Mouse (Mus musculus) lung, postnatal 25 days (tissue): Measurements from ENCODE around the gene Hacd2.

Source experiments
- DNase-seq: peaks from one replicate; pipeline ENCODE4 v3.0.0; 2022; ENCODE audit warnings: low spot score

Gene Hacd2

DNA sequence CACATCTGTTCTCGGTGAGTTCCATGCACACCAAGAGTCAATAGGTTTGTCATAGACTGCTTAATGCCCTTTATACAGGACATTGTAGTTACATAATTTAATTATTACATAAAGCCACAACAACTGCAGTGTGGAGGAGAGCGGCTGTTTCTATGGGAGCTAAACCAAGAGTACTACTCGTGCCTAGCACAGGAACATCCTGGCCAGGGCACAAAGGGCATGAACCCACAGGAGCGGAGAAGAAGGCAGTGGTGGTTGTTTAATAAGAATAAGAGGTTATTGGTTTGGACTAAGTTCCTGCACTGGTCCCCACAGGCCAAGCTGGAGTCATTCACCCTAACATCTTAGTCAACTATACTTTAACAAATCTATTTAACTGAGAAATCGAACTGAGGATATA, 16.0 kb upstream of the Hacd2 start:
- no peak for DNase-seq

DNA sequence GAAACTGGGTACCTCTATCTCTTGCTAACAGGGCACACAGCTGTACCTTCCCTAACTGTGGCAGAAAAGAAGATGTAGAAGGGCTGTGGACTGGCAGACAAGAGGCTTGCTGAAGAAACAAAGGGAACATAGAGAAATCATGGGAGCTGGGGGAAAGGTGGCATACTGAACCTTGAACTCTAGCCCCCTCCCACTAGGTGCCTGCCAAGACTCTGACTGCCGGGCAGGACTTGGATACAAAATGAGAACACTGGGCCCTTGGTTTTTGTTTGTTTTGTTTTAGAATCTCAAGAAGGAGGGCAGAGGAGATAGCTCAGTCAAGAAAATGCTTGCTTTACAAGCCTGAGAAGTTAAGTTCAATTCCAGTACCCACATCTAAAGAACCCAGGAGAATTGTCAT, 14.9 kb upstream of the Hacd2 start:
- no peak for DNase-seq

DNA sequence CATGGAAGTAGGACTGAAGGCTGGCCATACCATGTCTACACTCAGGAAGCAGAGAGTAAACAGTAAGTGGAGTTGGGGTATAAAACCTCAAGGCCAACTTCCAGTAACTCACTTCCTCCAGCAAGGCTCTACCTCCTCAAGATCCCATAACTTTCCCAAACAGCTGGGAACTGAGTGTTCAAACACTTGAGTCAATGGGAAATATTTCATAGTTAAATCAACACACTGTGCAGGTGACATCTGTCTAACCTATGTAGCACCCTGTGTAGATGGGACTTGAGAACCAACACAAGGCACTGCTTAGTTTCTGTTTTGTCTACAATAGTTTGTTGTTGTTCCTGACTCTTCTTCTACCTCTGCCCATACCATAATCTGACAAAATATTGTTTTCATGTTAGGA, 13.8 kb upstream of the Hacd2 start:
- DNase-seq = no peak

DNA sequence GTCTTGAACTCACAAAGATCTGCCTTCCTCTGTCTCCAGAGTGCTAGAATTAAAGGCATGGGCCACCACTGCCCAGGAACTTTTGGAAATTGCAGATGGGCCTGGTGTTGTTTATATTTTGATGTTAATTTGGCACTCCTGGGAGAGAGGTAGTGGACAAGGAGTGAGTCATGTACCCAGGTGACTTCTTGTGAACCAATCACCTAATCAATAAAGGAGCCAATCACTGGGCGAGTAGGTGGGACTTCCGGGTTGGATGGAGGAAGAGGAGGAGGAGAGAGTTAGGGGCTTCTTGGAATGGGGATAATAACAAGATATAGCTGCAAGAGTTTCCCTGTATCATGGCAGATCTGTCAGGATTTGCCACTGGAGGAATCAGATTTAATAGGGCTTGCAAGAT, 8.7 kb upstream of the Hacd2 start:
- no peak for DNase-seq

DNA sequence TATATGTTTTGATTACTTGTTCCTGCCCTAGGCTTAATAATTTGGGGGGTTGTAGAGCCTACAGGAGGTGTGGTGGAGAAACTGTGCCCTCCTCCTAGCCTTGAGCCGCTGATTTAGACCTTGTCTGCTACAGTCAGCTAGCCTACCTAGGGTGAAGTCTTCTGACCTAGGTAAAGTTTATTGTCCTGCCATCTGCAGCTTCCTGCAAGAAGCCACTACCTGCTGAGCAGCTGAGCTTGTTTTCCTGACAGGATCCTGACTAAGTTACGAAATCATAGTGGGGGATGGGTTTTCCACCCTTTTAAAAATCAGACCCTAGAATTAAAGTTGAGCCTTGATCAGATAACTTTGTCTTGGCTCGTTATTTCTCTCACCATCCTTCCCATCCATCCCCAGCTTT, 5.7 kb upstream of the Hacd2 start:
- DNase-seq = no peak

DNA sequence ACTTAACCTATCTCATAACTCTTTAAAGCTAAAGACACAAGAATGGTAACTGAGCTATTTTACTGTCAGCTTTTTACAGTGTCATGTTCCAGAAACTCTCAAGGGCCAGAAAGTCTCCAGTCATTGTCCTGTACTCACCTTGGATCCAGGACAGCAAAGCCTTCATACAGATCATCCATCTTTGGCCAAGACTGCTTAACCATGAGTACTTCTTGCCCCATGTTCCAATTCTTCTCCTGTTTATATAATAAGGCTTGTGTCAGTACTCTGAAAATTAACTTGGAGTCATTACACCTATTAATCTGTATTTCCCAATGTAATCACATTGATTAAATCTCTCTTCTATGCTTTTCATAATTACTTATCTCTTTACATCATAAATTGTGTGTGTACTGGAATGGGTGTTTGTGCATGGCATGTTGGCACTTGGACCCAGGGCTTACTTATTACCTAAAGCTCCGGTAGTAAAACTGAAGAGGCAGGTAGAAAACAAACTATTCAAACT, 3.7 kb upstream of the Hacd2 start:
- DNase-seq = no peak

DNA sequence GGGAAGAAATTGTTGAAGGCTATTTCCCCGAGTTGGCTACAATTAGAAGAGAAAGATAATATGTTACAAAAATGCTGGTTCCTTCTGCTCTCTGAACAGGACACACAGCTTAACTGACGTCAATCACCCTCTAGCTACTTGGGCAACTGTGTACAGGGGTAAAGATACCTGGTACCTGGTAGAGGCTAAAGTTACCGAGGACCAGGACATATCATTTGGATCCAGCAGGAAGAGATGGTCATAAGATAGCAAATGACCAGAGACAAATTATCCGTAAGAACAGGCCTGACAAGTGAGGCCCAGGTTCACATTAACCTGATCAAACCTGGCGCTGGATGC, 356 bp upstream of the Hacd2 start:
- DNase-seq = no peak

DNA sequence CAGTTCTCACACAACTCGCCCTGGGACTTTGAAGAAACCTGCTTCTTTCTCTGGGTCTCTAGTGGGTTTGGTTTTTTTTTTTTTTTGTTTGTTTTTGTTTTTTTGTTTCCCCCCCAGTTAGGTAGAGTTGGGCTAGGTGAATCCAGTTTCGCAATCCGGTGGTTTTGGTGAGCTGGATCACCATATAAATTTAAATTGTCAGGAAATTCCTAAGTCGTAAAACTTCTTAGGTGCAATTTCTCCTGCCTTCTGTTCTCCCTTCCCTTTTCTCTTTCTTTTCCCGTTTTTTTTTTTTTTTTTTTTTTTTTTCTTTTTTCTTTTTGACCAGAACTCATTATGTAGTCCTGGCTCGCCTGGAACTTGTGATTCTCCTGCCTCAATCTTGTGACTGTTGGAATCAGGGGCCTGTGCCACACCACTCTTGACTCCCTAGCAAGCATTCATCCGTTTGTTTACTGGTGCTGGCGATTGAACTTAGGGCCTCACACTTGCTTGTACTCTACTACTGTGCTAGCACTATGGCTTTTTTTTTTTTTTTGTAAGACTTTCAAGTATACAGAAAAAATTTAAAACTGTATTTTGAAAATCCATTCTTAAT, 1.0 kb downstream of the Hacd2 start:
- no peak for DNase-seq

DNA sequence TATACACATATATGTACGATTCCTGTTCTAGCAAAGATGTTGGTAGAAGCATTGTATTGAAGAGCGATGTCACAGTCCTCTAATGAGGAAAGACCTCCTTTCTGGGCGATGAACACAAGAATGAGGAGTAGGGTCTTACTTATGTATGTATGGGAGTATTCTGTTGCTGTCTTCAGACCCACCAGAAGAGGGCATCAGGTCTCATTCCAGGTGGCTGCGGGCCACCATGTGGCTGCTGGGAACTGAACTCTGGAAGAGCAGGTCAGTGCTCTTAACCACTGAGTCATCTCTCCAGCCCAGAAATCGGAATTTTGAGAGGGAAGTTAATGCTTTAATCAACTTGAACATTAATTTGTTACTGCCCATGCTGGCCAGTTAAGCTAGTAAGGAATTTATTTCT, 2.1 kb downstream of the Hacd2 start:
- DNase-seq = no peak

DNA sequence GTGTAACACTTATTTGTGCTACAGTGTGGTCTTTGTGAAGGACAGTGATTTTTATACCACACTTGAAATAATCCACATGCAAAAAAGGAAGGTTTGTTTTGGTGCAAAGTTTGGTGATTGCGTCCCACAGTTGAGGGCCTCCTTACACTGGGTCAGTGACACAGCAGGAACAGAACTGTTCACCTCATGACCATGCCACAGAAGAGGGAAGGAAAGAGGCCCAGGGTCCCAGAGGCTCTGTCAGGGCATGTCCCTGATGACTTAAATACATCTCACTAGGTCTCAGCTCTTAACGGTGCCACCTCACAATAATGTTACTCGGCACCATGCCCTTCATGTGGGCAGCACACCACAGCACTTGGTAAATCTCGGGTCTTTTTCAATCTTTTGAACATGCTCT, 3.1 kb downstream of the Hacd2 start:
- no peak for DNase-seq

DNA sequence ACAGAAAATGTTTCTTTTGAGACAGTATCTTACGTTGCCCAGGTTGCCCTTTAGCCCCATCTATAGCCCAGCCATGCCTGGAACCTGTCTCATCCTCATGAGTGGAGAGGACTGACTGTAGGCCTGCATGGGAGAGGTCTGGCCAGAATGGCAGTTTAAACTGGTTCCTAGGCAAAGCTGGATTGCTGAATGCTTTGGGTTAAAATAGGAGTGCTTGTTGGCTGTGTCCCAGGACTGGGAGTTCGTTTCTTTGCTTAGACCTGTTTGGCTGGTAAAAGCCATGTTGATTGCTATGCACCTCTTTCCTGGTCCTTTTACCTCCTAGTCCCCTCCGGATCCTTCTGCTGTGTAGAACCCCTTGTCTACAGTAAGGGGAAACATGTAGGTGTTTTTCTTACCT, 11.0 kb downstream of the Hacd2 start:
- peak; percentile 39 for DNase-seq

DNA sequence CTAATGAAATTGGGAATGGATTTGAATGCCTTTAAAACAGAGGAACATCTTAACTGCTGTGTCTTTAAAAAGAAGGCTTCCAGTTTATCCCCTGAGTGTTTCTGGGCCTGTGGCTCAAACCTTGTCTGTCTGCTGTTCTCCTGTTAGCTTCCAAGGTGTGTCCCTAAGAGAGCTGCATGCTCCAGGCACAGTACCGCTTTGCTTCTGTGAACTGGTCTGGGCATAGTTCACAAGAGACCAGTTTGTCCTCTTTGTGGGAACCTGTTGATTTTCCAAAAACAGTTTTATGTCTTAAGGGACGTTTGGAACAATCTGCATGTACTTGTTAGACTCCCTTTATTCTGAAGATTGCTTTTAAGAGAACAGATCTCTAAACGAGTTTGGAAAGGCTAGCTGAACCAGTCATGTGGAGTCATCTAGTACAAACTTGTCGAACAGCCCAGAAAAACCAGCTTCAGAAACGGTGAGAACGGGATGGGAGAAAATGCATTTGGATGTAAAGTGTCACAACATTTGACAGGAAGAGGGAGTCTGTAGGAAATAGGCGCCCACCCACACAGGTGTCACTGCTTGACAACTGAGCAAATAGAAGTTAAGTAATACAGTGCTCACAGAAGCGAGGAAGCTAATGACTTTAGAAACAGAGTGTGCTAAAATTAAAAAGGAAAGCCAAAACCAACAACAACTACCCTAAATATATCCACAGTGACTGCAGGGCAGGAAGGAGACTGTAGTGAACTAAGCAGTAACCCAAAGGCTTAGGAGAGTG, 11.8 kb downstream of the Hacd2 start:
- no peak for DNase-seq

DNA sequence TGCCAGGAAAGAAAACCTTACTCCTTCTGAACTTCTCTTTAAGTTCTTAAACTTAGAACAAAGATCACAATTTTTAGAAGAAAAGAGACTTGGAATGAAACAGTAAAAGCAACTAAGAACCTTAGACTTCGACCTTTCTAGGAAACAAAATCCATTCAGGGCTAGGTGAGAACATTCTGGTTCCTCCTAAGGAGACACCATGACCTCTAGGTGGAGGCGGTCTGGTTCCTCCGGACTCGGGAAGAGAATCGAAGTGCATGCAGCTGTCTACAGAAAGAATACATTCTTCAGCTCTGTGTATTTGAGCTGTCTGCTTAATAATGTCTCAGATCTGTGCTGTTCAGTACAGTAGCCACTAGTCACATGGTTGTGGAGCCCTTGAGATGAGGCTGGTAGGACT, 12.7 kb downstream of the Hacd2 start:
- no peak for DNase-seq

DNA sequence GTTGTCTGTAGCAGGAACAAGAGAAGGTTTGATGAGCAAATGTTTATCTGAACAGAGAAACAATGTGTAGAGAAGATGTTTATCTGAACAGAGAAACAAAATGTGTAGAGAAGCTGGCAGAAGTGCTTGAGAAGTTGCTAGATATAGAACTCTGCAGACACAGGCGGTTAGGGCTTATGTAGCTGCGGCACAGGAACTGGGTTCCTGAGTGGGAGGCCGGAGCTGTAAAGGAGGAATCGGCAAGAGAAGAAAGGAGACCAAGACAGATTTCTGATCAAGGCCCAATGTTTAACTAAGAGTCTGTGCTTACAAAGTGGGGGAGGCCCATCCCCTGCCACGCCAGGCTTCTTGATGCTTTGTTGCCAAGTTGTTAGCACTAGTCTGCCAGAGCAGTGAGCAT, 14.5 kb downstream of the Hacd2 start:
- no peak for DNase-seq

DNA sequence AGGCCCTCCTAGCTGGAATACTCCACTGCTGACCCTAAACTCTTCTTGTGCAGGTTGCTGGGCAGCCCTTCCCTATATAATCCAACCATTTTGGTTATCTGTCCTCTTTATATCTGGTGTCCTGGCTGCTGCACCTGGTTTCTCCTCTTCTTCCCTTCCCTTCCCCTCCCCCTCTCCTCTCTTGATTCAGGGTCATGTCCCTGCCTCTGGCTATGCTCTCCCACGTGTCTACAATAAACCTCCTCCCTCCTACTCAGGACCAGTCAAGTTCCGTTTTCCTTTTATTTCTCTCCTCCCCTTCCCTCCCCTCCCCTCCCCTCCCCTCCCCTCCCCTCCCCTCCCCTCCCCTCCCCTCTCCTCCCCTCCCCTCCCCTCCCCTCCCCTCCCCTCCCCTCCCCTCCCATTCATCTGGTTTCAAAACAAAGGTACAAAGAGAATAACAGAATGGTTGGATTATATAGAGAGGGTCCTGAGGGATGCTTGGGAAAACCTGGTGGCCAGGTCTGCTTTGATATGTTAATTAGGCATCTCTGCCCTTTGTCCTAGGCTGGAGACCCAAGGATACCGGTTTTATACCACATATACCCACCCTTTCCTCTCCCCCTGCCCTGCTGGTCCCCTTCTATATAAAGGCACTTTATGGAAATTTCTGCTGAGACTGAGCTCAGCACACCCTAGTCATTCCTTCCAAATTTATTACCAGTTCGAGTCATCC, 16.3 kb downstream of the Hacd2 start:
- no peak for DNase-seq

DNA sequence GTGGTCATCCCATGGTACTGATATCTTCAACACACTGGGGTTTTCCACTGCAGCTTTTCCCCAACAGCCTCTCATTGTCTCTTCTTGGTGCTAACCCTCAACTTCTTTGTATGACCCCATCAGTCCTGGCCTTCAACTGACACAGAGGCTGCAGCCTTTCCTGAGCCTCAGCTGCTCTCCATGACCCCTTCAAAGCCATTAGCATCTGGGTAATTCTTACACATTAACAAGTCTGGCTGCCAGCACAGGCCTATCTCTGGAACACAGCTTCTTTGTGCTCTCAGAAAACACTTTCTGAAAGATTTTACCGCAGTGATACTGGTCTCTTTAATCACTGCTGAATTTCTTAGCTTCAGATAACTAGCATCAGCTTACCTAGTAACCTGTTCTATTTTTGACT, 17.9 kb downstream of the Hacd2 start:
- DNase-seq = no peak

DNA sequence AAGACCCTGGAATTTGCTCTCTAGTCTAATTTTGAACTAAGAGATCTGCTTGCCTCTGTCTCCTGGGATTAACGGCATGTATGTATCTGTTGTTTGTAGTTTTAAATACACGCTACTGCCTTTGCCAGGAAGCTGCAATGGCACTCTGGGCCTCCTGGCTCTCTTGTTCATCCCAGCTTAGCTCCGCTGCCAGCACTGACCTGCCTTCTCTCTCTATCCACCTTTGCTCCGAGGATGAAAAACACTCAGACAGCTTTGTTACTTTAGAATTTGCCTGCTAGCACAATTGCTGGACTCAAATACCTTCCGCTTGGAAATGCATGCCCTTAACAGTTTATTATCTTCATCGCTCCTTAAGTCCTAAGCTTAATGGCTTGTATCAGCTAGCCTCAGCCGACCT, 18.8 kb downstream of the Hacd2 start:
- no peak for DNase-seq

DNA sequence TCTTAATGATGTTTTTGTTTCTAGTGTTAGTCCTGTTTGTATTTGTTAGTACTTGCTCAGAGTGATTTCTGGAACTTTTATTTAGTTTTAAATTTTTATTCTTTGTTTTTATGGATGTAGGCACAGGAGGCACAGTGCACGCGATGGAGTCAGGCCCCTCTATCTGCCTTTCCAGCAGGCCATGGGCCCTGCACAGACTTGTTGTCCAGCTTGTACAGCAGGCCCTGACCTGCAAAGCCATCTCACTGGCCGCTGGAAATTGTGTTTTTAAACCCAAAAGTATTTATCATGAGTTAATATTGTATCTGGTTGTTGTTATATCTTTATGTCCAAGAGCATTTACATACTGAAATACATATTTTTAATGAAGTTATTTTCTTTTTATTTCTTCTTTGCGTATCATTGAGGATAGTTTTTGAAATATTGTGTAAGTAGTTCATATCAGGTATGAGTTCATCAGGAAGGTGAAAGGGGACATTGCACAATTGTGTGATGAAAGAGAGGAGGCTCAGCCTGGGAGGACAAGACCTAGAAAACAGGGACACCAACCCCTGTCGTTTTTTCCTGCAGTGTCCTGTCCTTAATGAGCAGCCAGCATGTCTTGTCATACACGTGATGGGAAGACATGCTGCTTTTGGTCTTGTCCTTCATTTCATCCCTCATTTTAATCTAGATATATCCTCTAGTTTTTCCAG, 24.0 kb downstream of the Hacd2 start:
- DNase-seq = no peak

DNA sequence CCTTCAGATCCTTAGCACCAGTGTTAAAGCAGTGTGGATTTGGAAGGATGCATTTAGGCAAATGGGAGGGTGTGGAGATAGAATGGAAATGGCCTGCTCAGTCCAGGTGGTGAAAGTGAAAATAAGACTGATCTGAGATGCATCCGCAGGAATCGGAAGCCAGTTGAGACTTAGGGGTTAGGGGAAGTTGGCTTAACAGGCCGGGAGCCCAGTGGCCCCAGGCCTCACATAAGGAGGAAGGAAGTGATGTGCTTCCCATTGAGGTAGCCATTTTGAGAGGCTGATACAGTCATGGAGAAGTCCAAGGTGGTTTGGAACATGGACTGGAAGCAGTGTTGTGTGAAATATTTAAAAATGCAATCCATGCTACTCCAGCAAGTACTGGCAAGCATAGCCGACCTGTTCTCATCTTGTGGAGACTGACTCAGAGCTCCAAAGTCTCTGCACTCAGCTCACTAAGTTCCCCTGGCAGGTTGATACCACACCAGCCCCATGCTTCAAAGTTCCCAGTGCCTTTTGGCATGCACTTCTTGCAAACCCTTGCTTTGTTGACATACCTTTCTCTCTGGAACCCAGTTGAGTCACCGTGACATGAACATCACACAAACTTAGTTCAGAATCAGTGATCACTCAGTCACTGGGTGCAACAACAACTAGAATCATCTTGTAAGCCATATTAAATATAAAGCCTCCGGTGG, 25.2 kb downstream of the Hacd2 start:
- no peak for DNase-seq

DNA sequence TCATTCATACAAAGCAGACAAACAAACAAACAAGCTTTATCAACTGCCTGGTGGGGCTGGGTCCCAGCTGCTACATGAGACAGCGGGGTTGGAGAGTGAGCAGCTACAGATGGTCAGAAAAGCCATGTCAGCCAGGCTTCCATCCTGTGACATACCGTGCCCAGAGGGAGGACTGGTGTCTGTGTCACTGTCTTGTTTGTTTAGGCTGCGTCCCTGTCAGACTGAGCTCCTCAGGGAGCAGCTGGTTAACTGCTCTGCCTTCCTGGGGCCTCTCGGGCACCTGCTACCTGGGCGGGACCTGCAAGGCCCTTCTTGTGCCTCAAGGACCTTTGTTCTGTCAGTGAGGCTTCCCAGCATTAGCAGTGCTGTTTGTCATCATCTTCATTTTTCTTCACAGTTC, 28.8 kb downstream of the Hacd2 start:
- no peak for DNase-seq

DNA sequence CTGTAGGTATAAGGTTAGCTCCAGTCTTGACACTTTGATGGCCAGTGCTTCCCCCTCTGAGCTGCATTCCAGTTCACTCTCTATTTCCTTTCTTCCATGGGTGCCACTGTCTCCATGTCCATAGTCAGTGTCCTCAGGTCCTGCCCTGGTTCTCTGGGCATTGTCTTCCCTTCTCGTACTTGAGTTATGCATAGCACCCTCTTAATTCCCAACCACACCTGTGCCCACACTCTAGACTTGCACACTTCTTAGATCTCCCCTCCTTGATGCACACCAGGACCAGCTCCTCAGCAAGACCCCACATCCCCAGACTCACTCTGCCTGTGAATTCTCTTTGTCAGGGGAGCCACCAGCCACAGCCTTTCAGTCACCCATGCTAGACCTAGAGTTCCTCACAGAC, 30.0 kb downstream of the Hacd2 start:
- no peak for DNase-seq
